Mouse (Mus musculus): ENCODE data around the gene Zgpat. TPM values are rescaled to one million over a fixed set of nuclear protein-coding genes. Genes with fewer than 3 reads are reported as not detected.

Zgpat gene
- 10 to 100 TPM; 13.7 to 14.8 TPM for total RNA-seq (2021)
- long read RNA-seq, experiment 1, transcript Zgpat-202 (6 exons, 2,072 nt): major isoform, 10 of 18 reads
- long read RNA-seq, experiment 1, partial matches to known transcripts: 0 of 18 reads
- long read RNA-seq, experiment 1, other reads (novel, unspliced or antisense): 8 of 18 reads
- long read RNA-seq, experiment 2, transcript Zgpat-202 (6 exons, 2,072 nt): major isoform, 15 of 28 reads
- long read RNA-seq, experiment 2, partial matches to known transcripts: 5 of 28 reads
- long read RNA-seq, experiment 2, other reads (novel, unspliced or antisense): 5 of 28 reads

GRCm38 (mm10) chr2:181364860-181365596 lies at the start of gene Zgpat, which contains the start of gene Arfrp1:
Gene Zgpat, plus strand, starts transcription at chr2:181364928.
Gene Arfrp1, minus strand, starts transcription at chr2:181365404.
- intact Hi-C loops (cut with DNase I): no loop called here

GRCm38 (mm10) chr2:181319248-181320102 lies 45.3 kb upstream of the Zgpat start, which contains the start of gene Rtel1:
Gene Rtel1, plus strand, starts transcription at chr2:181319739.
- TF ChIP-seq CTCF (IDR thresholded peaks at IDR 0.05): peak; percentile 42
- intact Hi-C loops (cut with DNase I): loop anchor here (5.0 kb wide), 1 partner anchor 132 kb away; the partner anchor contains the start of gene Ppdpf
- H3K27ac ChIP-seq: peak within 1 kb of the TSS; percentile 95
- peak within 1 kb of the TSS; percentile 71 for H3K4me3 ChIP-seq
- peak; percentile 88 for DNase-seq

More at GRCm38 (mm10) chr2:181364860-181365596, at the start of gene Zgpat, which contains the start of gene Arfrp1:
- peak; percentile 95 for DNase-seq
- Histone ChIP-seq H3K27ac (peak within 1 kb of the TSS; percentile 98), H3K4me3 (peak within 1 kb of the TSS; percentile 98)
- TF ChIP-seq CTCF (IDR thresholded peaks at IDR 0.05): 0 out of 2 replicates have a peak, but pooled peaks have one; percentile 4

- no peak for TF ChIP-seq CTCF (IDR thresholded peaks at IDR 0.05)
- peak overlapping the region; percentile 71 for H3K4me3 ChIP-seq
- intact Hi-C loops (cut with DNase I): no loop called here
- H3K27ac ChIP-seq: peak overlapping the region; percentile 95
- DNase-seq: no peak
Observed at GRCm38 (mm10) chr2:181320103-181320499, 44.6 kb upstream of the Zgpat start.

- no peak for TF ChIP-seq CTCF (IDR thresholded peaks at IDR 0.05)
- intact Hi-C loops (cut with DNase I): no loop called here
- Histone ChIP-seq H3K27ac (no peak overlapping the region), H3K4me3 (no peak overlapping the region)
- no peak for DNase-seq
Observed at GRCm38 (mm10) chr2:181322136-181322535, 42.6 kb upstream of the Zgpat start.

GRCm38 (mm10) chr2:181326098-181326497 lies 38.6 kb upstream of the Zgpat start:
- H3K4me3 ChIP-seq: no peak overlapping the region
- no peak overlapping the region for H3K27ac ChIP-seq
- DNase-seq: no peak
- no peak for TF ChIP-seq CTCF (IDR thresholded peaks at IDR 0.05)
- intact Hi-C loops (cut with DNase I): no loop called here

- H3K27ac ChIP-seq: no peak overlapping the region
- intact Hi-C loops (cut with DNase I): no loop called here
- DNase-seq: no peak
- no peak overlapping the region for H3K4me3 ChIP-seq
- TF ChIP-seq CTCF (IDR thresholded peaks at IDR 0.05): no peak
Observed at GRCm38 (mm10) chr2:181332542-181332941, 32.2 kb upstream of the Zgpat start.

- DNase-seq: peak; percentile 68
- peak; percentile 82 for TF ChIP-seq CTCF (IDR thresholded peaks at IDR 0.05)
- H3K27ac ChIP-seq: no peak overlapping the region
- intact Hi-C loops (cut with DNase I): loop anchor here (1.0 kb wide), 1 partner anchor 148 kb away; no protein-coding TSS in a partner anchor
- no peak overlapping the region for H3K4me3 ChIP-seq
Observed at GRCm38 (mm10) chr2:181334023-181334422, 30.7 kb upstream of the Zgpat start.

- DNase-seq: no peak
- Histone ChIP-seq H3K4me3 (no peak overlapping the region), H3K27ac (peak overlapping the region; percentile 65; the same call in 1 of the 2 replicates)
- intact Hi-C loops (cut with DNase I): no loop called here
- TF ChIP-seq CTCF (IDR thresholded peaks at IDR 0.05): no peak
Observed at GRCm38 (mm10) chr2:181340426-181340825, 24.3 kb upstream of the Zgpat start.

- intact Hi-C loops (cut with DNase I): no loop called here
- no peak overlapping the region for H3K27ac ChIP-seq
Observed at GRCm38 (mm10) chr2:181342766-181343165, 22.0 kb upstream of the Zgpat start.

GRCm38 (mm10) chr2:181356780-181357179 lies 7.9 kb upstream of the Zgpat start:
- no peak for DNase-seq
- Histone ChIP-seq H3K27ac (no peak overlapping the region), H3K4me3 (no peak overlapping the region)
- TF ChIP-seq CTCF (IDR thresholded peaks at IDR 0.05): no peak
- intact Hi-C loops (cut with DNase I): no loop called here

More at GRCm38 (mm10) chr2:181342766-181343165, 22.0 kb upstream of the Zgpat start:
- no peak for TF ChIP-seq CTCF (IDR thresholded peaks at IDR 0.05)
- H3K4me3 ChIP-seq: no peak overlapping the region
- DNase-seq: no peak

- peak overlapping the region; percentile 98 for H3K4me3 ChIP-seq
- no peak for DNase-seq
- TF ChIP-seq CTCF (IDR thresholded peaks at IDR 0.05): no peak
- peak overlapping the region; percentile 98; the same call in 1 of the 2 replicates for H3K27ac ChIP-seq
- intact Hi-C loops (cut with DNase I): no loop called here
Observed at GRCm38 (mm10) chr2:181363946-181364345, 782 bp upstream of the Zgpat start.

GRCm38 (mm10) chr2:181364487-181364859 lies 255 bp upstream of the Zgpat start:
- H3K27ac ChIP-seq: peak overlapping the region; percentile 98
- TF ChIP-seq CTCF (IDR thresholded peaks at IDR 0.05): no peak
- intact Hi-C loops (cut with DNase I): no loop called here

More at GRCm38 (mm10) chr2:181364487-181364859, 255 bp upstream of the Zgpat start:
- H3K4me3 ChIP-seq: peak overlapping the region; percentile 98
- no peak for DNase-seq

All from gastrocnemius, adult 2 months (tissue).